Mouse (Mus musculus) testis, adult 2 months (tissue): Measurements from ENCODE around the gene Slc47a1. TPM values are rescaled to one million over a fixed set of nuclear protein-coding genes. Genes with fewer than 3 reads are reported as not detected.

ENCODE experiments used
- H3K27ac ChIP-seq: fragments of 200-500 bp; 2 replicates; pipeline ENCODE4 v1.5.1; 2012; ENCODE audit warnings: low read depth, low read length; ENCODE audit not compliant: control insufficient read depth, insufficient read depth
- H3K27me3 ChIP-seq: fragments of 200-500 bp; 2 replicates; pipeline ENCODE4 v1.6.1; 2012; ENCODE audit warnings: mild to moderate bottlenecking, low read length, moderate library complexity; ENCODE audit not compliant: control insufficient read depth, insufficient read depth
- H3K36me3 ChIP-seq: fragments of 200-500 bp; 2 replicates; pipeline ENCODE4 v1.6.1; 2012; ENCODE audit warnings: mild to moderate bottlenecking, low read length; ENCODE audit not compliant: control insufficient read depth, insufficient read depth
- H3K4me1 ChIP-seq: fragments of 200-500 bp; 2 replicates; pipeline ENCODE4 v1.6.1; 2012; ENCODE audit warnings: low read length; ENCODE audit not compliant: control insufficient read depth, insufficient read depth
- H3K4me3 ChIP-seq: fragments of 200-500 bp; 2 replicates; pipeline ENCODE4 v1.5.1; 2012; ENCODE audit warnings: low read depth, mild to moderate bottlenecking, low read length, moderate library complexity, mixed read lengths; ENCODE audit not compliant: control insufficient read depth
- CTCF ChIP-seq: fragments of 200-500 bp; IDR thresholded peaks from 2 replicates; pipeline ENCODE4 v1.5.1; 2012; ENCODE audit warnings: low read depth, mild to moderate bottlenecking, inconsistent platforms, low read length, moderate library complexity; ENCODE audit not compliant: control insufficient read depth, insufficient read depth, insufficient replicate concordance
- POLR2A ChIP-seq: fragments of 200-500 bp; IDR thresholded peaks from 2 replicates; pipeline ENCODE4 v1.6.1; 2012; ENCODE audit warnings: low read depth, mild to moderate bottlenecking, inconsistent platforms, low read length, moderate library complexity; ENCODE audit not compliant: control insufficient read depth
- polyA plus RNA-seq: library from polyadenylated mRNA; depleted of rRNA; stranded (reverse); fragments of >200 nt; gene quantifications from 2 replicates; pipeline ENCODE4 v1.2.3, GENCODE M21; 2012

The Slc47a1 gene
- polyA plus RNA-seq, 1 experiment, result 1.4 TPM

GRCm38 (mm10) chr11:61355351-61355750, 22.8 kb downstream of the Slc47a1 start:
- no peak overlapping the region for H3K4me3 ChIP-seq
- TF ChIP-seq POLR2A (no peak), CTCF (no peak)
- H3K4me1 ChIP-seq, result no peaks in the 10 kb centered on the region
- no peaks in the 10 kb centered on the region for H3K27me3 ChIP-seq
- no peaks in the 10 kb centered on the region for H3K36me3 ChIP-seq
- H3K27ac ChIP-seq, result no peak overlapping the region

- H3K4me3 ChIP-seq, result no peak overlapping the region
- no peaks in the 10 kb centered on the region for H3K27me3 ChIP-seq
- no peak for TF ChIP-seq POLR2A
- no peak for TF ChIP-seq CTCF
- H3K4me1 ChIP-seq, result no peaks in the 10 kb centered on the region
- no peaks in the 10 kb centered on the region for H3K36me3 ChIP-seq
- no peak overlapping the region for H3K27ac ChIP-seq
These were observed 23.8 kb downstream of the Slc47a1 start for GRCm38 (mm10) chr11:61354346-61354745.

DNA sequence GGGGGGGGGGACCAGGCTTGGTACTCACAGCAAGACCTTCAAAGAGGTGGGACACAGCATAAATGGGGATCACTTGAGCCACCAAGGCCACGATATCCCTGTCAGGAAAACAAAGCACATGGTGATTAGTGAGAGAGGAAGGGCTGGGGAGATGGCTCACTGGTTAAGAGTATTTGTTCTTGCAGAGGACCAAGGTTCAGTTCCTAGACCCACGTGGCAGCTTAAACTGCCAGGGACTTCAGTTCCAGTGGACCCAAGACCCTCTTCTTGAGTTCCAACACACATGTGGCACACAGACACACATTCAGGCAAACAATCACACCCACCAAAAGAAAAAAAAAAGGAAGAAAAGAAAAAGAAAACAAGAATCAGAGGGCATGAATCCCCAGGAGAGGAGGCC, 25.1 kb downstream of the Slc47a1 start:
- H3K36me3 ChIP-seq, result no peaks in the 10 kb centered on the region
- H3K27me3 ChIP-seq, result no peaks in the 10 kb centered on the region
- H3K4me1 ChIP-seq, result no peaks in the 10 kb centered on the region
- TF ChIP-seq POLR2A (no peak), CTCF (no peak)
- no peak overlapping the region for H3K4me3 ChIP-seq
- H3K27ac ChIP-seq, result no peak overlapping the region

- no peak overlapping the region for H3K27ac ChIP-seq
- no peaks in the 10 kb centered on the region for H3K36me3 ChIP-seq
- no peaks in the 10 kb centered on the region for H3K4me1 ChIP-seq
- no peak overlapping the region for H3K4me3 ChIP-seq
- TF ChIP-seq CTCF (no peak), POLR2A (no peak)
- no peaks in the 10 kb centered on the region for H3K27me3 ChIP-seq
These were observed 25.9 kb downstream of the Slc47a1 start for GRCm38 (mm10) chr11:61352138-61352651.

GRCm38 (mm10) chr11:61349337-61349736, 28.8 kb downstream of the Slc47a1 start:
- Histone ChIP-seq H3K27me3 (no peaks in the 10 kb centered on the region), H3K4me1 (no peaks in the 10 kb centered on the region), H3K4me3 (no peak overlapping the region), H3K27ac (no peak overlapping the region), H3K36me3 (no peaks in the 10 kb centered on the region)
- no peak for TF ChIP-seq POLR2A
- TF ChIP-seq CTCF, result peak; percentile 75; the same call in 1 of the 2 replicates

GRCm38 (mm10) chr11:61346133-61346532, 32.0 kb downstream of the Slc47a1 start:
- Histone ChIP-seq H3K36me3 (no peaks in the 10 kb centered on the region), H3K4me1 (peaks cover 14% of the 10 kb centered on the region), H3K27ac (no peak overlapping the region), H3K4me3 (no peak overlapping the region), H3K27me3 (no peaks in the 10 kb centered on the region)
- TF ChIP-seq POLR2A (no peak), CTCF (no peak)

- Histone ChIP-seq H3K27me3 (no peaks in the 10 kb centered on the region), H3K4me1 (peaks cover 14% of the 10 kb centered on the region), H3K4me3 (peak within 1 kb of the TSS; percentile 85), H3K36me3 (peaks cover 1% of the 10 kb centered on the region; the same call in 1 of the 2 replicates), H3K27ac (peak within 1 kb of the TSS; percentile 87)
- TF ChIP-seq CTCF, result no peak
- TF ChIP-seq POLR2A, result peak; percentile 65; the same call in 1 of the 2 replicates
These were observed 35.4 kb downstream of the Slc47a1 start, which contains the start of gene Slc47a2 for GRCm38 (mm10) chr11:61342505-61343420. TSS of gene Slc47a2 (minus strand) at chr11:61342860.
